Comparison of ENCODE assay signal across 9 mouse cellular contexts in genomic region chr11:114478736-114479135, GRCm38 (mm10).
DNase-seq lines count a peak whose midpoint lies in the region; ATAC-seq and TF ChIP-seq lines count a peak whose summit lies in the region.
"Had no signal": no experiment of that assay in that cellular context is flagged by ENCODE, and none has a peak within 500 bp of the region (broad histone marks: within the 10 kb centered on the region; RNA-seq: fewer than 3 reads in every experiment).

No protein-coding gene starts in this region.

- no peak overlapping the region for H3K4me2 ChIP-seq in hindbrain, embryonic 16.5 days (ENCODE audit: low read length)
- 0 out of 2 replicates have a peak overlapping the region, but pooled peaks have one; percentile 10 for H3K4me2 ChIP-seq in embryonic facial prominence, embryonic 14.5 days (ENCODE audit: low read depth, low read length)

- H3K27ac ChIP-seq in hindbrain, embryonic 10.5 days: peak overlapping the region; percentile 24
- H3K27ac ChIP-seq in hindbrain, embryonic 16.5 days (ENCODE audit: low read depth, low read length): no peak overlapping the region
- H3K27ac ChIP-seq in ES-E14 (ENCODE audit: insufficient read depth, low read depth, low read length, poor library complexity, severe bottlenecking): no peak overlapping the region
- no peak overlapping the region; the same call in 1 of the 2 replicates for H3K27ac ChIP-seq in embryonic facial prominence, embryonic 14.5 days (replicated peaks; ENCODE audit: low read depth, low read length)

- peaks cover 34% of the 10 kb centered on the region for H3K4me1 ChIP-seq in hindbrain, embryonic 10.5 days (replicated peaks)
- H3K4me1 ChIP-seq in hindbrain, embryonic 16.5 days (ENCODE audit: control insufficient read depth, insufficient read depth, low read depth, low read length): no peaks in the 10 kb centered on the region
- H3K4me1 ChIP-seq in ES-E14 (ENCODE audit: control insufficient read depth in 2 of 2, insufficient read depth in 2 of 2, low read length in 2 of 2, poor library complexity in 1 of 2): peaks cover 0 to 6% of the 10 kb centered on the region in 2 experiments; a peak in 1 of 4 replicates
- 0 out of 2 replicates have a peak, but pooled peaks cover 7% of the 10 kb centered on the region for H3K4me1 ChIP-seq in embryonic facial prominence, embryonic 14.5 days (ENCODE audit: control insufficient read depth, insufficient read depth, low read length)

- no peak for ATAC-seq in hindbrain, embryonic 16.5 days
- peak; percentile 44; the same call in 1 of the 2 replicates for ATAC-seq in embryonic facial prominence, embryonic 14.5 days (ENCODE audit: low read depth)
- ATAC-seq in megakaryocyte, adult 5-6 weeks (ENCODE audit: poor library complexity, severe bottlenecking): peak; percentile 52

- DNase-seq in hindbrain, embryonic 10.5 days (ENCODE audit: low spot score): no peak
- peak; percentile 69 for DNase-seq in ES-E14 (ENCODE audit: low read depth, low spot score)
- DNase-seq in embryonic facial prominence, embryonic 14.5 days (ENCODE audit: low spot score): peak; percentile 31
- DNase-seq in right cerebral cortex, adult 2 months (ENCODE audit: low spot score in 2 of 2): no peak
- DNase-seq in urinary bladder, postnatal 25 days (ENCODE audit: low spot score): no peak
- DNase-seq: kidney, postnatal 36 days had no signal

- H3K36me3 ChIP-seq in hindbrain, embryonic 10.5 days: no peaks in the 10 kb centered on the region
- no peaks in the 10 kb centered on the region for H3K36me3 ChIP-seq in hindbrain, embryonic 16.5 days (ENCODE audit: control insufficient read depth, insufficient read depth, low read length)
- no peaks in the 10 kb centered on the region for H3K36me3 ChIP-seq in ES-E14 (ENCODE audit: control insufficient read depth, insufficient read depth, low read length, poor library complexity, severe bottlenecking)
- no peaks in the 10 kb centered on the region for H3K36me3 ChIP-seq in embryonic facial prominence, embryonic 14.5 days (ENCODE audit: control insufficient read depth, insufficient read depth, low read length)

- peaks cover 13% of the 10 kb centered on the region for H3K27me3 ChIP-seq in hindbrain, embryonic 10.5 days (ENCODE audit: insufficient read depth, poor library complexity, severe bottlenecking)
- no peaks in the 10 kb centered on the region for H3K27me3 ChIP-seq in hindbrain, embryonic 16.5 days (replicated peaks; ENCODE audit: control insufficient read depth, insufficient read depth, low read length)
- H3K27me3 ChIP-seq in embryonic facial prominence, embryonic 14.5 days (replicated peaks; ENCODE audit: control insufficient read depth, insufficient read depth, low read length): no peaks in the 10 kb centered on the region

- 14% methylated on average over 7 of the region's 7 CpGs for WGBS in hindbrain, embryonic 10.5 days
- 7% methylated on average over 7 of the region's 7 CpGs for WGBS in hindbrain, embryonic 16.5 days
- 6% methylated on average over 7 of the region's 7 CpGs for WGBS in embryonic facial prominence, embryonic 14.5 days

- in situ Hi-C loops in ES-E14 (cut with MboI; ENCODE audit: low sequenced_read_pairs in 2 of 2, unreplicated experiment in 2 of 2): no loop called here

- no peaks in the 10 kb centered on the region for H3K9me3 ChIP-seq in hindbrain, embryonic 10.5 days
- H3K9me3 ChIP-seq in hindbrain, embryonic 16.5 days (ENCODE audit: control insufficient read depth, low read length): no peaks in the 10 kb centered on the region
- no peaks in the 10 kb centered on the region for H3K9me3 ChIP-seq in ES-E14 (ENCODE audit: control insufficient read depth, insufficient read depth, low read depth, low read length)
- no peaks in the 10 kb centered on the region for H3K9me3 ChIP-seq in embryonic facial prominence, embryonic 14.5 days (ENCODE audit: control insufficient read depth, low read length)

- H3K9ac ChIP-seq in hindbrain, embryonic 16.5 days (ENCODE audit: low read depth, low read length): no peak overlapping the region
- no peak overlapping the region for H3K9ac ChIP-seq in ES-E14 (ENCODE audit: insufficient read depth, low read depth, low read length, poor library complexity, severe bottlenecking)
- H3K9ac ChIP-seq in embryonic facial prominence, embryonic 14.5 days (ENCODE audit: low read depth, low read length): no peak overlapping the region

- H3K4me3 ChIP-seq in hindbrain, embryonic 10.5 days: 0 out of 2 replicates have a peak overlapping the region, but pooled peaks have one; percentile 13
- H3K4me3 ChIP-seq in hindbrain, embryonic 16.5 days (ENCODE audit: low read length): no peak overlapping the region
- peak overlapping the region in 1 of 2 experiments; percentile 31; a peak in 1 of 4 replicates for H3K4me3 ChIP-seq in ES-E14 (ENCODE audit: insufficient read depth in 1 of 2, low read depth in 1 of 2, low read length in 2 of 2, poor library complexity in 1 of 2, severe bottlenecking in 1 of 2)
- no peak overlapping the region for H3K4me3 ChIP-seq in embryonic facial prominence, embryonic 14.5 days (ENCODE audit: low read depth, low read length)
- H3K4me3 ChIP-seq: erythroblast, embryonic 14.5 days had no signal

TF ChIP-seq in ES-E14, 5 proteins besides CTCF, POLR2A, EP300 and RAD21:
- TF ChIP-seq ZNF384 (IDR thresholded peaks at IDR 0.05; ENCODE audit: low read depth, low read length) (no peak), MAFK (IDR thresholded peaks at IDR 0.05; ENCODE audit: insufficient read depth, low read depth, low read length) (no peak), ZC3H11A (IDR thresholded peaks at IDR 0.05; ENCODE audit: borderline replicate concordance, low read depth, low read length) (no peak), CHD2 (IDR thresholded peaks at IDR 0.05; ENCODE audit: low read depth, low read length) (no peak), HCFC1 (IDR thresholded peaks at IDR 0.05; ENCODE audit: borderline replicate concordance, insufficient read depth, low read length) (no peak)

Comparison
In these comparisons a context has a peak if more than half of its experiments do, and no peak if none do; other contexts are left out.
1. DNase-seq: peak in ES-E14 (single experiment) and embryonic facial prominence, embryonic 14.5 days (single experiment); none in hindbrain, embryonic 10.5 days (single experiment), right cerebral cortex, adult 2 months (0 of 2) and urinary bladder, postnatal 25 days (single experiment).